Mouse (Mus musculus): ENCODE measurements at regions not wholly inside any gene's neighbourhood (a gene's known extent, or its start where the extent isn't known, plus 50 kb on each side); places are given as distances from the start of the nearest gene placed in this dataset.

DNA sequence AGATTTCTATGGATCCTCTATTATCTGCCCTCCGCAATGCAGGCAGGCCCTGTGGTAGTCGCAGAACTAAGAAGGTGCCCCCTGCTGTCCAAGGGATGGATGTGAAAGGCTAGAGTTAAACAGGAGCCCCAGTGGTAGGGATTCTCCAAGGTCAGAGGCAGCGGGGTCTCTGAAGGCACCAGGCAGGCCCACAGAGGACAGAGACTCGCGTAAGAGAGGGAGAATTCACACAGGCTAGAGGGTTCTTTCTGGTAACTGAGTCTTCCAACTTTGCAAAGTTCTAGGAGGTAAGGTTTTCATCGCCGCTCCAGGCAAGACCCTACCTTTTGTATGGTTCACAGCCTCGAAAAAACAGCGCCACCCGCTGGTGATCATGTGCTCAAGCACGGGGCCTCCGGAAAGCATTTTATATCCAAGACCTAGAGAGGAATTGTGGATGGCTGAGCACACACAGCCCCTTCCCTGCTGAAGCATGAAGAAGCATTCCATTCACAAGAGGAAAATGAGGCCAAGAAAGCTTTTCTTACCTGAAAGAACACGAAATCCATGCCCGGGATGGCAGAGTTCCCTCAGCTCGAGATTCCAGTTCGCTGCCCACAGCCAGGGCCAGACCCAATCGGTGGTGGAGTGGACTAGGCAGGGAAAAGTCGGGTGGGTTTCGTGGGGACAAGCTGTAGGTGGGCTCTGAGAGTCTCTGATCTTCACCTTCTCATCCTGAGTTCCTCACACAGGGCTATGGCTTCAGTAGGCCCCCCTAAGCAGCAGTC lies 102.6 kb upstream of the Csf3r start:
- TF ChIP-seq GATA1 (IDR thresholded peaks at IDR 0.05; ENCODE audit: borderline replicate concordance, low read length) (no peak), FLI1 (IDR thresholded peaks at IDR 0.05; ENCODE audit: low read length) (no peak)

All from megakaryocyte, embryonic 14.5 days (primary cell).